Mouse (Mus musculus) brain, embryonic 14.5 days (tissue): Measurements from ENCODE around the gene Kidins220. TPM values are rescaled to one million over a fixed set of nuclear protein-coding genes. Genes with fewer than 3 reads are reported as not detected.
A peak's percentile ranks its signal among the peaks of the same experiment; 100 is the strongest.

Experiments used
- DNase-seq: peaks from one replicate; pipeline ENCODE4 v3.0.0-alpha.2; 2011; ENCODE audit warnings: low read depth
- CTCF ChIP-seq: fragments of 200-500 bp; IDR thresholded peaks from 2 replicates; pipeline ENCODE4 v1.5.1; 2012; ENCODE audit warnings: inconsistent platforms, mild to moderate bottlenecking, moderate library complexity, borderline replicate concordance; ENCODE audit not compliant: insufficient read depth, insufficient read length; ENCODE audit errors: extremely low read depth
- POLR2A ChIP-seq: fragments of 200-500 bp; IDR thresholded peaks from 2 replicates; pipeline ENCODE4 v1.6.1; 2012; ENCODE audit warnings: mild to moderate bottlenecking, inconsistent platforms, borderline replicate concordance; ENCODE audit not compliant: poor library complexity, insufficient read depth, insufficient read length, severe bottlenecking; ENCODE audit errors: extremely low read depth
- polyA plus RNA-seq: library from polyadenylated mRNA; depleted of rRNA; stranded (reverse); fragments of >200 nt; gene quantifications from 2 replicates; pipeline ENCODE4 v1.2.3, GENCODE M21; 2012; rRNA removed

The Kidins220 gene
- polyA plus RNA-seq, 1 experiment, result 265 TPM

- DNase-seq, result no peak
- TF ChIP-seq CTCF (no peak), POLR2A (no peak)
These were observed 134.1 kb downstream of the Kidins220 start for GRCm38 (mm10) chr12:25108865-25109264.

- DNase-seq, result peak; percentile 9
- TF ChIP-seq POLR2A, result no peak
- no peak for TF ChIP-seq CTCF
These were observed 135.4 kb downstream of the Kidins220 start for GRCm38 (mm10) chr12:25109971-25110681.

- no peak for DNase-seq
- TF ChIP-seq POLR2A, result no peak
- no peak for TF ChIP-seq CTCF
These were observed 136.0 kb downstream of the Kidins220 start for GRCm38 (mm10) chr12:25110682-25111078.

Other genes with a start within 250 kb of the Kidins220 start
- 25.0 and 31.8 TPM in 2 replicates for gene Mboat2, start 144.0 kb upstream of the Kidins220 start, polyA plus RNA-seq
- gene Id2, start 122.2 kb downstream of the Kidins220 start, polyA plus RNA-seq, result 130 and 168 TPM in 2 replicates